Mouse (Mus musculus): Measurements from ENCODE around the gene Sec11a.

DNA sequence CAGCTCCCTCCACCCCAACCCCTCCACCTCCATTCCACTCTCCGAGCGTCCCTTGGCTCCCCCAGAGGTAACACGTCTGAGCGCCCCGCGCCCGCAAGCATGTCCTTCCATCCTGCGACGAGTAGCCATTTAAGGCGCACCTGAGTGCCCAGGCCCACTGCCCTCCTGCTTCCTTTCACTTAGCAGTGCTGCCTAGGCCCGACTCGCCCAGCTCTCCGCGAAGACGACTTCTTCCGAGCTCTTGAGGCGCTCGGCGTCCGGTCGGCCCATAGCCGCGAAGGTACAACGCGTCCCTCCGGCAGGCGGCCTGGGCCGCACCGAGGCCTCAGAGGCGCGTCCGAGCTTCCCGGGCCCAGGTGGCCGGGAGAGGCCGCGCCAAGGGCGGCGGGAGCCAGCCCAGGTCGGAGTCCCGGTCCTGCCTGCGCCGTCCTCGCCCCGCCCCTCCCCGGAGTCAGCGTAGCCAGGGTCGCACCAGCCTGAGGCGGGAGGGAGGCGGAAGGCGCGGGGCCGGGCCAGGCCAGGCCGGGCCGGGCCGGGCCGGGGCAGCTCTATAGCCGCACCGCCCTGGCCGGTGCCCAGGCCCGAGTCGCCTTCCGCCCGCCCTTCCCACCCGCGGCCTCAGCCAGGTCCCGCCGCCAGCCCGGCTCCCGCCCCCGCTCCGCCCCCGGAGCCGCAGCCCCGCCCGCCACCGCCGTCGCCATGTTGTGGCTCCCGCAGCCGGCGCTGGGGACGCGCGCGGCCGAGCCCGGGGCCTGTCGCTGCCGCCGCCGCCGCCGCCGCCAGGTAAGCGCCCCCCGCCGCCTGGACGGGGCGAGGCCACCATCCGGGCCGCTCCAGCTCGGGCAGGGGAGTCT, 45.6 kb upstream of the Sec11a start, which contains the start of gene Zfp592:
- TF ChIP-seq CTCF (IDR thresholded peaks at IDR 0.05; ENCODE audit: insufficient read depth, low read depth, low read length) (no peak), POLR2A (IDR thresholded peaks at IDR 0.05; ENCODE audit: insufficient read depth, low read depth, low read length) (peak; percentile 15; the same call in 1 of the 2 replicates)

All from olfactory bulb, adult 2 months (tissue).